Mouse (Mus musculus) right cerebral cortex, adult 2 months (tissue): ENCODE data around the gene Atp5j.

ENCODE experiments used
- DNase-seq, 2 experiments: peaks; one replicate each; pipeline ENCODE4 v3.0.0; 2021 to 2022; ENCODE audit warnings: low spot score in 2 of 2

The Atp5j gene

DNA sequence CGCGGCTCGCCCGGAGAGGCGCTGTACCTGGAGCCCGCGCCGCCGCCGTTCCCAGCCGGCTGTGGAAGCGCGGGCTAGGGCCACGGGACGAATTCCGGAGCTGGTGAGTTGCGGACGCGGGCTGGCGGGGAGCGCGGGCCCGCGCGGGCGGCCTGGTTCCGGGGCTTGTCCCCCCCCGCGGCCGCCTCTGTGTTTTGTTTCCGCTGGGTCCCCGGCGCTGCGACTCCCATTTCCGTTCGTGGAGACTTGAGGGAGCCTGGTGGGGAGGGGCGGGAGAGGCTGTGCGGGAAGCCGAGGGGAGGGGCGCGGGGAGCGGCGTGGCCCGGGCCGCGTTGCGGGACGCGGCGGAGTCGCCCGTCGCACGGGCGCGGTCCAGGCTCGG is at the start of gene Atp5j:
TSS of gene Atp5j (minus strand) at position 185 of the 382 bp plus-strand sequence.
- DNase-seq: peak; percentile 84 to 87

DNA sequence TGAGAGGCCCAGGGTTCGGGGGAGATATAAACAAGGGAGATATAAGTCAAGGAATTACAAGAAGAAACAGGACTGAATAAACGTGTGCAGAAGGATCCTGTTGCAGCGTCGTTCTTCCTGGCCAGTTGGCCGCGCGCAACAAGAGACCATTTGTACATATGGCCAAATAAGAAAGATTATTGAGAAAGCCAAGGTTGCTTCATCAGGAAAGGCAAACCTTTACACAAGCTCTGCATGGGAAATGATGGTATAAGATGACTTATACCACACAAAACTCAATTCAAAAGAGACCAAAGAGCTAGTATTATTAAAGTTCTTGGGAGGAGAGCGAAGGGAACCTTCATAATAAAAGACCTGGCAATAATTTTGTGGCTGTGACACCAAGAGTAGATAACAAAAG is 49.1 kb upstream of the Atp5j start:
- no peak for DNase-seq

GRCm38 (mm10) chr16:84881754-84882321 is 46.4 kb upstream of the Atp5j start:
- no peak for DNase-seq

- no peak for DNase-seq
Measured at GRCm38 (mm10) chr16:84881168-84881567, 45.7 kb upstream of the Atp5j start.

- peak; percentile 74 to 75 for DNase-seq
Measured at GRCm38 (mm10) chr16:84879146-84879545, 43.7 kb upstream of the Atp5j start.

DNA sequence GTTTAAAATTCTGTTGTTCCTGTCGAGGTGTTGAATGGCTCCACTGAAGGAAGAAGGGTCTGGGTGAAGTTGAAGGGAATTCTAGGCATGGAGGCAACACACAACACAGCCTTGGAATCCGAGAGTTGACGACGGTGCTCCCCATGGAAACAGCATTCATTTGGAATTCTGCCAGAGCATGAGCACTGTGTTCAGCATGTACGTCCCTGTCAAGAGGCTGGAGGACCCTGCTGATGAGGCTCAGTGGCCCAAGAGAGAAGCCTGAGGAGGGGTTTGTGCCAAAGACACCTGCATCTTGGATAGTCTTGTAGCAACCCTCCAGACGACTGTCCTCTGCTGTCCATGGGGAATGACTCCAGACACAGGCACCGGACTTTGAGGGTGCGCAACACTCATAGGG is 40.7 kb upstream of the Atp5j start:
- peak in 1 of 2 experiments; percentile 17 for DNase-seq

DNA sequence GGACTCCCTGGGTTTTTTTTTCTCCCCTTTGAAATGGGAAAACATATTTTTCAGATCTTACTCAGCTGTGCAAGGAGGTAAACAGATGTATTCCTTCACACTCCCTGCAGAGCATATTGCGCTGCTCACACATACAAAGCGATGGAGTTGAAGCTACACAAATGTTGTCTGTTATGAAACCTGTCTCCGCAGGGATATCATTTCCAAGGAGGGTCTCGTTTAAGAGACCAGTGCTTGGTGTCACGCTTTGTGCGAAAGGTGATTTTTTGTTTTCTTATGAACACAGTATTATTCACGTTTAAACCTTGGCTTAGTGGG is 40.3 kb upstream of the Atp5j start:
- DNase-seq: peak; percentile 33 to 38

DNA sequence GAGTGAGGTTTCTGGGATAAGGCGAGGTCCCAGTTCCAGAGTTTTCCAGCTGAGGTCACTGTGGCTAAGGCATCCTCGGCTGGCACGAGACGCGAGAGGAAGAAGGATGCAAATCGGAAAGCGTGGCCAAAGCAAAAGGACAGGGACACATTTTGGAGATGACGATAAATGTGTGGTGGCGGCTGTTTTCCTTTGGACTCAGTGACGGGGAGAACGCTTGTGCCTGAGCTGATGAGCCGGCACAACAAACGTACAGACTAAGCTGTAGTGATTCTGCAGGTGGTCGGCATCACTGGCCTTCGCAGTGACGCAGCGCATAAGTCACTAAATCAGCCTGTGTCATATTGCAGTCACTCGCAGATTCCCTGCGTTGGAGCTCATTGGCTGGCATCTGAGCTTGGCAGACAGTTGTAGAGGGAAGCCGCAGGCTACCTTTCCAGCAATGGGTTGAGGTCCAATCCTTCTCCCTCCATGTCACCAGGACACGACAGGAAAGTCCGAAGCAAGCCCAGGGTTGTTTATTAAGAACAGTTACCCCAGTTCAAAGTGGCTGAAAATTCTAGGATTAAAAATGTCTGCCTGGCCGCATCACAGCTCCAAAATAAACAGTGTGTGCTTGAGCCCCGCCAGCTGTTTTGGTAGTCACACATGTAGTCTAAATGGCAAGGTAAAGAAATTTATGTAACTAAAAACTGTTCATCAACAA is 39.7 kb upstream of the Atp5j start:
- DNase-seq: peak; percentile 53 to 65

- no peak for DNase-seq
Measured at GRCm38 (mm10) chr16:84873805-84874204, 38.4 kb upstream of the Atp5j start.

DNA sequence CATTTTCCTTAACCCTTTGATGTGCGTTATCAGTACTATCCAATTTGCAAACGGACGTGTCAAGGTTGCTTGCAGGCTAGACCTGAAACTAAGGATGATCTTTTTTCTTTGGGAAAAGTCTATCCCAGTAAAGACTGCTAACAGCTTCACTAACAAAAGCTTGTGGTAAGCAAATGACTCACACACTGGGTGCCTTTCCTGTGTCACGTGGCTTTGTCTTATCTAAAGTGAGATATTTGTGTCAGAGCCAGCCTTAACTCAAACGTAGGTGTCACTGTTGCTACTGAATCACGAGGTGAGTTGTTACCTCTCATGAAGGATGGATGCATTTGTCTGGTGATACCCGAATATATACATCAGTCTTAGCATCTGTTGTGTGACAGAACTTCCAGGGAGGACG is 29.2 kb upstream of the Atp5j start:
- DNase-seq: no peak

GRCm38 (mm10) chr16:84853492-84853891 is 18.1 kb upstream of the Atp5j start:
- no peak for DNase-seq

DNA sequence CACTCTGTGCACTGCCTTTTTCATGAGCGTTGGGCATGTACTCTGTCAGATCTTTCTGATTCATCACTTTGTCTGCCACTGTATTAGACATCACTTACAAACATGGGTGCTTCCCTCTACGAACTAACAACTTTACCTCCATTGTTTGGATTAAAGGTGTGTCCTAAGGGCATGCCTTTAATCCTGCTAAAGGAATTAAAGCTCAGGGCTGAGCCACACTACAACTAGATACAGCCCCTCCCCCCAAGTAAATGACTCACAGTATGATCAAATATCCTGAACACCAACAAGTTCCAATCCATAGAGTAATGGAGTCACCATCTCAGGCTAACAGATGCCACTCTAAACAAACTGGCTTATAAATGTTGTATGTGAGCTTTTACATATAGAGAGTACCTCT is 3.2 kb upstream of the Atp5j start:
- no peak for DNase-seq

DNA sequence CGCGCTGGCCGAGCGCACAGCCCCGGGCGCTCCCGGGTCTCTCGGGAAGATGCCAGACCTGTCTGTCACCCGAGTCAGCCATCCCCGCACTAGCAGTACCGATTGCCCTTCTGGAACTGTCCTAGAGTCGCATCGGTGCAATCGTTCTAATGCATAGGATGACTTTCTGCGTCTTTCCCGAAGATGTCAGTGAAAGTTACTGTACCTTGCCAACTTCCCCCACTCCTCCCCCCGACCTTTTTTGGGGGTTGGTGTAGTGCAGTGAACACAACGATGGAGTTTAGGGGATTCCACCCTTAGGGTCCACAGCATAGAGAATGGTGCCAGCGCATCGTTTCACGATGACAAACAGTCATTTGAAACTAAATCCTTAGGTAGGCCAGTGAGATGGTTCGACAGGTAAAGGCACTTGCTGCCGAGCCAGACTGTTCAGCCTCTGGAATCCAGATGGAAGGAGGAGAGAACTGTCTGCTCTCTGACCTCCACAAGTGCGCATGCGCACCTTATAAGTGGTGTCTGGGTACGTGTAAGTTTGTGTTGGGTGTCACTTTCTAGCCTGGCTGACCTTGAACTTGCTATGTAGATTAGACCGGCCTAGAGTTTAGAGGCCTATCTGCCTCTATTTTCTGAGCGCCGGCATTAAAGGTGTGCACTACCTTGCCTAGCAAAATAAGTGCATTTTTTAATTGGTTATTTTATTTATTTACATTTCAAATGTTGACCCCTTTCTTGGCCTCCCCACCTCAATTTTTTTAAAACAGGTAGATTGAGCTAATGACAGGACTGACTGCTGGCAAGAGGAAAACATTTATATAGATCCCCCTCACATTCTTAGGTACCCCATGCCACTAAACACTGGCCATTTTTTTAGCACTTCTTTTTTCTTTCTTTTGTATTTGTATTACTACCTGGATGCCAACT is 658 bp upstream of the Atp5j start:
- peak; percentile 30 to 40 for DNase-seq

DNA sequence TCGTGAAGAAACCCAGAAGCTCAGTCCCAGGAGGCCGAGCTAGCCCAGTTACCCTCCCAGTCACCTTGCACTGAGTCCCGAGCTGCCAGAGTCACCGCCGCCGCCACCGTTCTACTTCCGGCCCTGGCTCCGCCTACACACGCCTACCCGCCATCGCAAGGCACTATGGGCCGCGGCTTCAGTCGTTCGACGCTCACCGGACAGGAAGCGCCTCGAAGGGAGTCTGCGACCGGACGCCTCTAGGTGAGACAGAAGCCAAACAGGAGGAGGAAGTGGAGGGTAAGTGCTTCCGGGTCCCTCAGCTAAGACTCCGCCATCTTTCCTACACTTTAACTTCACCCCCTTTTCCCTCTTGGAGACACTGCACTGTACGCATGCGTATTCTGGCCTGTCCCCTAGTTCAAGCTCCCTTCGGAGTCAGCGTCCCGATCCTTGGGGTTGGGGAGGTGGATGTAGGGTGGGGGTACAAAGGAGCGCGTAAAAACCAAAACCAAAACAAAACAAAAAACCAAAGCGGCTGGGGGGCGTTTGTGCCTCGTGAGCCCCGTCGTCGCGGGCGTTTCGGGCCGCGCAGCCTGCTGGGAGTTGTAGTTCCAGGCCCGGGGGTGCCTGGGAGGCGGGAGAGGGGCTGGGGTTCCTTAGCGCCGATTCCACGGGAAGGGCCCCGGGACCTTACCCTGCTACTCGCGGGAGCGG is 532 bp downstream of the Atp5j start, which contains the start of gene Gabpa:
TSS of gene Gabpa (plus strand) at position 181 of the 696 bp plus-strand sequence.
- DNase-seq: peak; percentile 90 to 92

GRCm38 (mm10) chr16:84834344-84834743 is 1.1 kb downstream of the Atp5j start:
- no peak for DNase-seq

- DNase-seq: no peak
Measured at GRCm38 (mm10) chr16:84832736-84833135, 2.7 kb downstream of the Atp5j start.

GRCm38 (mm10) chr16:84831696-84832095 is 3.7 kb downstream of the Atp5j start:
- no peak for DNase-seq

DNA sequence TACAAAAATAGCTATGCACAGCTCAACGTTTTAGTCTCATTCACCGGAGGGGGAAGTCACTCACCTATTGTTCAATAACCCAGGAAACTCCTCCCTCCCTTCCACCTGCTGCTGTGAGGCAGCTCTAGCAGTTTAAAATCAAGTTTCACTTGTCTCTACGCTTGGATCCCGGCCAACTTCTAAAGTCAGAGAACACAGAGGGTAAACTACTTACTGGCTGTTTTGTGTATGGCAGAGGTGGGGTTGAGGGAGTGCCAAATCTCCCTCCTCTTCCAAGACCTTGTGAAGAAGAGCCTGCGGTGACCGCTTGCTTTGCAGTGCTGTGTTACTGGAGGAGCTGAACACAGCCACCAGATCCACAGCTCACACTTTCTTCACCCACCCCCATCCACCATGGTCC is 10.4 kb downstream of the Atp5j start:
- DNase-seq: no peak

DNA sequence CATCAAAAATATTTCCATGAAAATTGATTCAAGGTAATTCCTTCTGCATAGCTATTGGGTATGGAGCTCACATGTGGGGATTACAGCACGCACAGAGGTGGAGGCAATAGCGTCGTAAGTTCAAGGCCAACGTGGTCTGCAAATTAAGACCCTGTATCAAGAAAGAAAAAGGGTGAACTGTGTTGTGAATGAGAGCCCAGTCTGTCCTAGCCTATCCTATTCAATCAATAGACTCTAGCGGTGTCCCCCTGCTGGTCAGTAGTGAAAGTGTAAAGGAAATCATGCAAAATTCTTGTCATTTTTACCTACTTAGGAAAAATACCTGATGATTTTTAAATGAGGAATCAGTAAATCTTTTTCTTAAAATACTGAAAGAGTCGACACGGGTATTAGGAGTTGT is 18.0 kb downstream of the Atp5j start:
- peak; percentile 42 to 68 for DNase-seq

GRCm38 (mm10) chr16:84814511-84814910 is 20.9 kb downstream of the Atp5j start:
- DNase-seq: no peak

- DNase-seq: no peak
Measured at GRCm38 (mm10) chr16:84813852-84814251, 21.6 kb downstream of the Atp5j start.

GRCm38 (mm10) chr16:84810254-84810653 is 25.2 kb downstream of the Atp5j start:
- no peak for DNase-seq
